ENCODE assay signal across 16 mouse cellular contexts in the genomic region with DNA sequence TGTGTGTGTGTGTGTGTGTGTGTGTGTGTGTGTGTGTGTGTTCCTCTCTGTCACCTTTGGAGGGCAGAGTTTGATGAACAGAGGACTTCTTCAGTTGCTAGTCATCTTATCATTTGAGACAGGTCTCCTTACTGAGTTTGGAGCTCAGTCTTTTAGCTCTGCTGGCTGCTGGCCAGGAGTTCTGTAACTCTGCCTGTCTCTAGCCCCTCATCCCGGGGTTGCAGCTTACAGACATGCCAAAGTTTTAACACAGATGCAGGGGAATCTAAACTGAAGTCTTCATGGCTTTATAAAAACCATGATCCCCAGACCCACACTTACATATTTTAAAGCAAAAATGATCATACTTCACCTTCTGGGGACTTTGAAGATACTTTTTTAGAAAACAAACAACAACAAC.
"Had no signal": no experiment of that assay in that cellular context is flagged by ENCODE, and none has a peak within 500 bp of the region (broad histone marks: within the 10 kb centered on the region; RNA-seq: fewer than 3 reads in every experiment).

No protein-coding gene starts in this region.

- H3K27me3 ChIP-seq: limb, embryonic 12.5 days; midbrain, embryonic 12.5 days; neural tube, embryonic 15.5 days had no signal

- H3K27ac ChIP-seq: left cerebral cortex, adult 2 months; limb, embryonic 12.5 days; liver, embryonic 14.5 days; midbrain, embryonic 12.5 days; neural tube, embryonic 15.5 days had no signal

- H3K4me2 ChIP-seq: limb, embryonic 12.5 days; midbrain, embryonic 12.5 days; neural tube, embryonic 15.5 days had no signal

- H3K9me3 ChIP-seq: limb, embryonic 12.5 days; midbrain, embryonic 12.5 days; neural tube, embryonic 15.5 days had no signal

- H3K4me1 ChIP-seq: limb, embryonic 12.5 days; midbrain, embryonic 12.5 days; neural tube, embryonic 15.5 days had no signal

- ATAC-seq: inflammation-experienced regulatory T-cells, adult 6 months; intestine, postnatal 0 days; lung, postnatal 0 days had no signal

- DNase-seq: kidney, postnatal 14 days; lung, adult 18-20 months; lung, postnatal 4 days; right cerebral cortex, adult 18-20 months; spleen, adult 18-20 months; thymus, adult 18-20 months; thymus, postnatal 25 days had no signal

- H3K4me3 ChIP-seq: left cerebral cortex, adult 2 months; limb, embryonic 12.5 days; midbrain, embryonic 12.5 days; myocyte; neural tube, embryonic 15.5 days had no signal

- H3K9ac ChIP-seq: limb, embryonic 12.5 days; liver, embryonic 14.5 days; midbrain, embryonic 12.5 days; neural tube, embryonic 15.5 days had no signal

- H3K36me3 ChIP-seq: limb, embryonic 12.5 days; midbrain, embryonic 12.5 days; neural tube, embryonic 15.5 days had no signal
